ENCODE assay signal across 8 mouse cellular contexts in the genomic region with DNA sequence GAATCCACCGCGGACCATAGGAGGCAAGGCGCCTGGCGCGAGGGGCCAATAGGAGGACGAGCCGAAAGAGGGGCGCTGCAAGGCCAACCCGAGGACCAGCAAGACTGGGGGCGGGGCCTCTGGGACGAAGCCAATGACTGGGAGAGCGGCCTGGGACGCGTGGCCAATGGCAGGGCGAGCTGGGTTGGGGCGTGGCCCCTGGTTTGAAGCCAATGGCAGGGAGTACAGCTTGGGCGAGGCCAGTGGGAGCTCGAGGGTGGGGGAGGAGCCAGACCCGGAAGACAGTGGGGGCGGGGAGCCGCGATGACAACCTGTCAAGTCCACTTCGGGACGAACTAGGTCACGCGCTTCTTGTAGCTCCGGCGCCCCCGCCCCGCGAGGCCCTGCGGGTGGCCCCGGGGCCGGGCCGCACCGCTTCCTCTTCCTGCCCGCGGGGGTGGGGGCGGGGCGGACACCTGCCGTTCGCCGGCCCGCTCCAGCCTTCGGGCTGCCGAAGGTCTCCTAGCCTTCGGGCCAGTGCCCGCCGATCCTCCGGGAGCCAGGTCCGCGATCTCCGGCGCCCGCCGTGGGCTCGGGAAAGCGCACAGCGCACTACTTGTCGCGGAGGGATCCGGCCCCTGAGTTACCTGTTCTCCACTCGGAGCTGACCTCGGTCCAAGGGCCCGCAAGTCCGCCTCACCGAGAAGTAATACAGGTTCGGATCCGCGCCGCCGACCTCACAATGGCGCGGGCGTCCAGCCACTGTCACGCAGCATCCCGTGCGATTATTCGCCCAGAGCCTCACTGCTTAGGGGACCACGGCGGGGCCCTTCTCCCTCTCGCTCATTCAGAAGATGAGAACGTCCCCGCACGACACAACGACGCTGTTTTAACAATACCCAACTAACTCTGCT. TPM values are rescaled to one million over a fixed set of nuclear protein-coding genes. Genes with fewer than 3 reads are reported as not detected.
DNase-seq lines count a peak whose midpoint lies in the region; ATAC-seq and TF ChIP-seq lines count a peak whose summit lies in the region.

No protein-coding gene starts in this region.

- H3K27me3 ChIP-seq in E14TG2a.4 (ENCODE audit: insufficient read depth, low read length), result no peaks in the 10 kb centered on the region
- H3K27me3 ChIP-seq in forebrain, embryonic 12.5 days, result no peaks in the 10 kb centered on the region
- no peaks in the 10 kb centered on the region for H3K27me3 ChIP-seq in heart, postnatal 0 days (ENCODE audit: control insufficient read depth, insufficient read depth, low read length)
- H3K27me3 ChIP-seq in liver, embryonic 16.5 days (ENCODE audit: control insufficient read depth, insufficient read depth, low read depth, low read length), result no peaks in the 10 kb centered on the region
- H3K27me3 ChIP-seq in neural tube, embryonic 13.5 days, result no peaks in the 10 kb centered on the region
- no peaks in the 10 kb centered on the region for H3K27me3 ChIP-seq in testis, adult 2 months (ENCODE audit: control insufficient read depth, insufficient read depth, low read length)

- peak overlapping the region; percentile 71 for H3K9ac ChIP-seq in forebrain, embryonic 12.5 days
- peak overlapping the region; percentile 75 for H3K9ac ChIP-seq in heart, postnatal 0 days (replicated peaks; ENCODE audit: low read depth, low read length)
- H3K9ac ChIP-seq in liver, embryonic 16.5 days (ENCODE audit: low read depth, low read length), result peak overlapping the region; percentile 76
- peak overlapping the region; percentile 73 for H3K9ac ChIP-seq in neural tube, embryonic 13.5 days

- no peaks in the 10 kb centered on the region for H3K36me3 ChIP-seq in E14TG2a.4 (ENCODE audit: insufficient read depth, low read length)
- no peaks in the 10 kb centered on the region for H3K36me3 ChIP-seq in forebrain, embryonic 12.5 days (replicated peaks)
- H3K36me3 ChIP-seq in heart, postnatal 0 days (replicated peaks; ENCODE audit: control insufficient read depth, insufficient read depth, low read length), result no peaks in the 10 kb centered on the region
- no peaks in the 10 kb centered on the region for H3K36me3 ChIP-seq in liver, embryonic 16.5 days (ENCODE audit: control insufficient read depth, insufficient read depth)
- no peaks in the 10 kb centered on the region for H3K36me3 ChIP-seq in neural tube, embryonic 13.5 days
- no peaks in the 10 kb centered on the region for H3K36me3 ChIP-seq in testis, adult 2 months (ENCODE audit: control insufficient read depth, insufficient read depth, low read length)

- H3K4me2 ChIP-seq in forebrain, embryonic 12.5 days, result peak overlapping the region; percentile 66
- H3K4me2 ChIP-seq in heart, postnatal 0 days (ENCODE audit: low read depth, low read length), result peak overlapping the region; percentile 81
- H3K4me2 ChIP-seq in liver, embryonic 16.5 days (ENCODE audit: low read depth, low read length), result peak overlapping the region; percentile 92
- peak overlapping the region; percentile 71 for H3K4me2 ChIP-seq in neural tube, embryonic 13.5 days

- WGBS in forebrain, embryonic 12.5 days, result under 1% methylated on average over 80 of the region's 87 CpGs
- 0% methylated on average over 68 of the region's 87 CpGs for WGBS in heart, postnatal 0 days
- under 1% methylated on average over 84 of the region's 87 CpGs for WGBS in liver, embryonic 16.5 days (ENCODE audit: insufficient replicate concordance)
- WGBS in neural tube, embryonic 13.5 days, result under 1% methylated on average over 85 of the region's 87 CpGs

- TF ChIP-seq CTCF in E14TG2a.4 (conservative IDR thresholded peaks at IDR 0.05; ENCODE audit: low read length), result no peak
- TF ChIP-seq CTCF in heart, postnatal 0 days (IDR thresholded peaks at IDR 0.05; ENCODE audit: low read depth), result no peak
- TF ChIP-seq CTCF in testis, adult 2 months (IDR thresholded peaks at IDR 0.05; ENCODE audit: control insufficient read depth, insufficient read depth, insufficient replicate concordance, low read depth, low read length), result 0 out of 2 replicates have a peak, but pooled peaks have one; percentile 7

- H3K27ac ChIP-seq in forebrain, embryonic 12.5 days, result peak overlapping the region; percentile 96
- H3K27ac ChIP-seq in heart, postnatal 0 days (ENCODE audit: low read depth), result peak overlapping the region; percentile 99
- peak overlapping the region; percentile 94 for H3K27ac ChIP-seq in liver, embryonic 16.5 days (ENCODE audit: low read length)
- H3K27ac ChIP-seq in neural tube, embryonic 13.5 days (replicated peaks), result peak overlapping the region; percentile 96
- H3K27ac ChIP-seq in testis, adult 2 months (ENCODE audit: control insufficient read depth, insufficient read depth, low read depth, low read length), result peak overlapping the region; percentile 92

- ATAC-seq in forebrain, embryonic 12.5 days (ENCODE audit: low FRiP score), result peak; percentile 100
- ATAC-seq in heart, postnatal 0 days (ENCODE audit: insufficient read depth, low read depth), result peak; percentile 99
- peak; percentile 98 for ATAC-seq in liver, embryonic 16.5 days (ENCODE audit: low read depth)
- ATAC-seq in neural tube, embryonic 13.5 days (ENCODE audit: low read depth), result peak; percentile 100

- H3K9me3 ChIP-seq in E14TG2a.4 (ENCODE audit: low read length), result no peaks in the 10 kb centered on the region
- H3K9me3 ChIP-seq in forebrain, embryonic 12.5 days, result no peaks in the 10 kb centered on the region
- no peaks in the 10 kb centered on the region for H3K9me3 ChIP-seq in heart, postnatal 0 days (replicated peaks; ENCODE audit: control insufficient read depth, low read length)
- H3K9me3 ChIP-seq in liver, embryonic 16.5 days (replicated peaks; ENCODE audit: control insufficient read depth, low read length), result no peaks in the 10 kb centered on the region
- no peaks in the 10 kb centered on the region for H3K9me3 ChIP-seq in neural tube, embryonic 13.5 days

- peak; percentile 76 for TF ChIP-seq POLR2A in testis, adult 2 months (IDR thresholded peaks at IDR 0.05; ENCODE audit: control insufficient read depth, low read depth, low read length)

- DNase-seq in c-Kit-positive CD71-positive TER-119-positive erythroid progenitor cells, embryonic 14.5 days (ENCODE audit: low spot score), result peak; percentile 100
- DNase-seq in heart, postnatal 0 days (ENCODE audit: low spot score), result peak; percentile 100
- peak; percentile 100 for DNase-seq in kidney, postnatal 4 days

- H3K4me1 ChIP-seq in E14TG2a.4 (replicated peaks; ENCODE audit: low read depth, low read length), result peaks cover 78% of the 10 kb centered on the region
- 0 out of 2 replicates have a peak, but pooled peaks cover 4% of the 10 kb centered on the region for H3K4me1 ChIP-seq in forebrain, embryonic 12.5 days
- peaks cover 11% of the 10 kb centered on the region for H3K4me1 ChIP-seq in heart, postnatal 0 days (ENCODE audit: control insufficient read depth, insufficient read depth)
- peaks cover 30% of the 10 kb centered on the region for H3K4me1 ChIP-seq in liver, embryonic 16.5 days (ENCODE audit: control insufficient read depth, low read depth, low read length)
- peaks cover 18% of the 10 kb centered on the region for H3K4me1 ChIP-seq in neural tube, embryonic 13.5 days (replicated peaks)
- peaks cover 14% of the 10 kb centered on the region for H3K4me1 ChIP-seq in testis, adult 2 months (ENCODE audit: control insufficient read depth, insufficient read depth, low read length)

- peak overlapping the region; percentile 86 for H3K4me3 ChIP-seq in E14TG2a.4 (replicated peaks; ENCODE audit: low read length)
- H3K4me3 ChIP-seq in forebrain, embryonic 12.5 days (replicated peaks), result peak overlapping the region; percentile 78
- peak overlapping the region; percentile 83 for H3K4me3 ChIP-seq in heart, postnatal 0 days (ENCODE audit: low read depth, low read length)
- H3K4me3 ChIP-seq in liver, embryonic 16.5 days (ENCODE audit: low read depth, low read length), result peak overlapping the region; percentile 77
- peak overlapping the region; percentile 63 for H3K4me3 ChIP-seq in neural tube, embryonic 13.5 days
- peak overlapping the region; percentile 92 for H3K4me3 ChIP-seq in testis, adult 2 months (ENCODE audit: control insufficient read depth, low read depth, low read length)

- peak; percentile 96 for TF ChIP-seq EP300 in heart, postnatal 0 days (IDR thresholded peaks at IDR 0.05; ENCODE audit: low read depth)

RNA-seq across cellular contexts. Expression of a gene that starts 13.9 kb away (rescaled TPM):
- polyA plus RNA-seq in forebrain, embryonic 12.5 days (2016; fragmentation: Nextera tagmentation; extraction: Ambion mirVana), result 0.15 TPM in 1 of 2 replicates, not detected in the other
- total RNA-seq in heart, postnatal 0 days (2014; rRNA removed; ENCODE audit: low replicate concordance), result 0.08 TPM in 1 of 2 replicates, not detected in the other
- polyA plus RNA-seq in heart, postnatal 0 days (2015; fragmentation: Nextera tagmentation; extraction: Ambion mirVana), result not detected in 2 replicates
- not detected in 2 replicates for polyA plus RNA-seq in liver, embryonic 16.5 days (2015; fragmentation: Nextera tagmentation; extraction: Ambion mirVana)
- polyA plus RNA-seq in neural tube, embryonic 13.5 days (2015; fragmentation: Nextera tagmentation; extraction: Ambion mirVana), result 0.20 and 0.29 TPM in 2 replicates
- polyA plus RNA-seq in testis, adult 2 months (2012; rRNA removed), result 102 and 108 TPM in 2 replicates

RNA-seq across cellular contexts. Expression of a gene that starts 31.2 kb away (rescaled TPM):
- polyA plus RNA-seq in forebrain, embryonic 12.5 days (2016; fragmentation: Nextera tagmentation; extraction: Ambion mirVana), result 29.6 and 31.2 TPM in 2 replicates
- total RNA-seq in heart, postnatal 0 days (2014; rRNA removed; ENCODE audit: low replicate concordance), result 22.4 and 29.3 TPM in 2 replicates
- polyA plus RNA-seq in heart, postnatal 0 days (2015; fragmentation: Nextera tagmentation; extraction: Ambion mirVana), result 5.4 TPM in 2 replicates
- polyA plus RNA-seq in liver, embryonic 16.5 days (2015; fragmentation: Nextera tagmentation; extraction: Ambion mirVana), result 5.3 TPM in 2 replicates
- polyA plus RNA-seq in neural tube, embryonic 13.5 days (2015; fragmentation: Nextera tagmentation; extraction: Ambion mirVana), result 16.8 and 19.7 TPM in 2 replicates
- polyA plus RNA-seq in testis, adult 2 months (2012; rRNA removed), result 7.3 and 7.7 TPM in 2 replicates

Comparison
In these comparisons a context has a peak if more than half of its experiments do, and no peak if none do; other contexts are left out.
1. Peak in every context shown above with its lines: DNase-seq, ATAC-seq, H3K4me3 ChIP-seq and H3K27ac ChIP-seq.
2. RNA of a gene that starts 13.9 kb away (polyA plus RNA-seq): 102 to 108 TPM in testis, adult 2 months; 0.20 to 0.29 TPM in neural tube, embryonic 13.5 days, 0.15 TPM in forebrain, embryonic 12.5 days, not detected in heart, postnatal 0 days and not detected in liver, embryonic 16.5 days; every median in the first group is over 10 times any median in the second.